Mouse (Mus musculus) MEL (cell line): ENCODE data around the gene Chd9. TPM values are rescaled to one million over a fixed set of nuclear protein-coding genes. Genes with fewer than 3 reads are reported as not detected.
A peak's percentile ranks its signal among the peaks of the same experiment; 100 is the strongest.

Experiments used
- DNase-seq: peaks from one replicate; pipeline ENCODE4 v3.0.0; 2011; ENCODE audit warnings: low read depth, low spot score
- H3K27ac ChIP-seq: 2 replicates; pipeline ENCODE4 v1.5.1; 2012; ENCODE audit warnings: low read depth, mild to moderate bottlenecking, control low read depth, low read length, moderate library complexity; ENCODE audit not compliant: control insufficient read depth
- H3K27me3 ChIP-seq, 2 experiments: fragments of 150-350 bp in 1 of 2; sonication (generic) in 1 of 2; 2 replicates each; pipeline ENCODE4 v1.6.1; 2012; ENCODE audit warnings: low read length in 2 of 2, mild to moderate bottlenecking in 2 of 2, improper control_type of control experiment in 1 of 2, moderate library complexity in 1 of 2; ENCODE audit not compliant: insufficient read depth in 2 of 2, control insufficient read depth in 1 of 2
- H3K36me3 ChIP-seq, 2 experiments: 2 replicates each; pipeline ENCODE4 v1.6.1; 2012 to 2014; ENCODE audit warnings: low read length in 2 of 2, improper control_type of control experiment in 1 of 2, inconsistent platforms in 1 of 2, mild to moderate bottlenecking in 1 of 2; ENCODE audit not compliant: insufficient read depth in 2 of 2, control insufficient read depth in 1 of 2
- H3K4me1 ChIP-seq, 2 experiments: fragments of 150-350 bp in 1 of 2; sonication (generic) in 1 of 2; 2 replicates each; pipeline ENCODE4 v1.6.1; 2012; ENCODE audit warnings: low read length in 2 of 2, improper control_type of control experiment in 1 of 2, mild to moderate bottlenecking in 1 of 2; ENCODE audit not compliant: insufficient read depth in 2 of 2, control insufficient read depth in 1 of 2
- H3K4me3 ChIP-seq, 2 experiments: fragments of 150-350 bp in 1 of 2; sonication (generic) in 1 of 2; 2 replicates each; pipeline ENCODE4 v1.5.1; 2012; ENCODE audit warnings: low read depth in 2 of 2, low read length in 2 of 2, mild to moderate bottlenecking in 2 of 2, moderate library complexity in 2 of 2, control low read depth in 1 of 2, improper control_type of control experiment in 1 of 2; ENCODE audit not compliant: control insufficient read depth in 1 of 2, insufficient read depth in 1 of 2
- H3K79me2 ChIP-seq: 2 replicates; pipeline ENCODE4 v1.6.1; 2012; ENCODE audit warnings: mild to moderate bottlenecking, low read length, moderate library complexity; ENCODE audit not compliant: control insufficient read depth, poor library complexity, insufficient read depth
- H3K9ac ChIP-seq: 2 replicates; pipeline ENCODE4 v1.6.1; 2012; ENCODE audit warnings: low read depth, mild to moderate bottlenecking, control low read depth, low read length, moderate library complexity; ENCODE audit not compliant: control insufficient read depth, poor library complexity, severe bottlenecking
- H3K9me3 ChIP-seq: fragments of 150-350 bp; sonication (generic); replicated peaks from 2 replicates; pipeline ENCODE4 v1.6.1; 2012; ENCODE audit warnings: mild to moderate bottlenecking, low read length, improper control_type of control experiment, moderate library complexity; ENCODE audit not compliant: insufficient read depth
- CHD1 ChIP-seq: IDR thresholded peaks from 2 replicates; pipeline ENCODE4 v1.6.1; 2012; ENCODE audit warnings: low read depth, mild to moderate bottlenecking, inconsistent platforms, low read length, improper control_type of control experiment
- CHD2 ChIP-seq: IDR thresholded peaks from 2 replicates; pipeline ENCODE4 v1.6.1; 2011; ENCODE audit warnings: low read length, improper control_type of control experiment
- CTCF ChIP-seq, 3 experiments: IDR thresholded peaks in 2 of 3; conservative IDR thresholded peaks in 1 of 3; 2 replicates each; pipeline ENCODE4 v1.5.1; 2011 to 2012; ENCODE audit warnings: low read length in 3 of 3, low read depth in 2 of 3, mild to moderate bottlenecking in 2 of 3, improper control_type of control experiment in 1 of 3, inconsistent platforms in 1 of 3, mixed read lengths in 1 of 3, moderate library complexity in 1 of 3; ENCODE audit not compliant: control insufficient read depth in 1 of 3, insufficient read depth in 1 of 3, poor library complexity in 1 of 3, severe bottlenecking in 1 of 3
- ETS1 ChIP-seq: IDR thresholded peaks from 2 replicates; pipeline ENCODE4 v1.6.1; 2012; ENCODE audit warnings: low read depth, mild to moderate bottlenecking, inconsistent platforms, low read length, improper control_type of control experiment, moderate library complexity
- GABPA ChIP-seq: IDR thresholded peaks from 2 replicates; pipeline ENCODE4 v1.6.1; 2012; ENCODE audit warnings: low read depth, mild to moderate bottlenecking, inconsistent platforms, low read length, improper control_type of control experiment, moderate library complexity
- GATA1 ChIP-seq: IDR thresholded peaks from 2 replicates; pipeline ENCODE4 v1.6.1; 2011; ENCODE audit warnings: low read depth, low read length, improper control_type of control experiment
- HCFC1 ChIP-seq: IDR thresholded peaks from 2 replicates; pipeline ENCODE4 v1.6.1; 2012; ENCODE audit warnings: low read depth, mild to moderate bottlenecking, inconsistent platforms, low read length, improper control_type of control experiment, moderate library complexity
- JUND ChIP-seq: IDR thresholded peaks from 2 replicates; pipeline ENCODE4 v1.6.1; 2011; ENCODE audit warnings: low read depth, mild to moderate bottlenecking, improper control_type of control experiment, low read length
- MAX ChIP-seq: IDR thresholded peaks from 2 replicates; pipeline ENCODE4 v1.6.1; 2011; ENCODE audit warnings: low read length, improper control_type of control experiment
- MAZ ChIP-seq: IDR thresholded peaks from 2 replicates; pipeline ENCODE4 v1.6.1; 2012; ENCODE audit warnings: low read depth, mild to moderate bottlenecking, inconsistent platforms, low read length, improper control_type of control experiment
- MYB ChIP-seq: IDR thresholded peaks from 2 replicates; pipeline ENCODE4 v1.6.1; 2011; ENCODE audit warnings: mild to moderate bottlenecking, low read depth, low read length, improper control_type of control experiment
- MYC ChIP-seq: IDR thresholded peaks from 2 replicates; pipeline ENCODE4 v1.6.1; 2011; ENCODE audit warnings: low read depth, mild to moderate bottlenecking, low read length, improper control_type of control experiment, moderate library complexity
- NELFE ChIP-seq: IDR thresholded peaks from 2 replicates; pipeline ENCODE4 v1.6.1; 2011; ENCODE audit warnings: low read depth, low read length, improper control_type of control experiment
- NRF1 ChIP-seq: IDR thresholded peaks from 2 replicates; pipeline ENCODE4 v1.6.1; 2014; ENCODE audit warnings: low read depth, mild to moderate bottlenecking, inconsistent platforms, low read length, improper control_type of control experiment, moderate library complexity; ENCODE audit not compliant: poor library complexity, insufficient read depth, severe bottlenecking
- RAD21 ChIP-seq: IDR thresholded peaks from 2 replicates; pipeline ENCODE4 v1.6.1; 2011; ENCODE audit warnings: mild to moderate bottlenecking, low read depth, low read length, improper control_type of control experiment
- SMC3 ChIP-seq: IDR thresholded peaks from 2 replicates; pipeline ENCODE4 v1.6.1; 2011; ENCODE audit warnings: low read depth, low read length, improper control_type of control experiment
- TCF12 ChIP-seq: IDR thresholded peaks from 2 replicates; pipeline ENCODE4 v1.6.1; 2014; ENCODE audit warnings: low read depth, mild to moderate bottlenecking, inconsistent platforms, low read length, improper control_type of control experiment, moderate library complexity
- USF2 ChIP-seq, 2 experiments: IDR thresholded peaks; 2 replicates each; pipeline ENCODE4 v1.6.1; 2011 to 2012; ENCODE audit warnings: improper control_type of control experiment in 2 of 2, low read length in 2 of 2, borderline replicate concordance in 1 of 2, inconsistent platforms in 1 of 2, low read depth in 1 of 2, mild to moderate bottlenecking in 1 of 2; ENCODE audit not compliant: insufficient read depth in 1 of 2
- ZC3H11A ChIP-seq: IDR thresholded peaks from 2 replicates; pipeline ENCODE4 v1.6.1; 2012; ENCODE audit warnings: low read depth, mild to moderate bottlenecking, inconsistent platforms, low read length, improper control_type of control experiment
- ZKSCAN1 ChIP-seq: IDR thresholded peaks from 2 replicates; pipeline ENCODE4 v1.6.1; 2012; ENCODE audit warnings: low read depth, mild to moderate bottlenecking, inconsistent platforms, low read length, improper control_type of control experiment, moderate library complexity
- ZMIZ1 ChIP-seq: IDR thresholded peaks from 2 replicates; pipeline ENCODE4 v1.6.1; 2012; ENCODE audit warnings: low read depth, mild to moderate bottlenecking, inconsistent platforms, low read length, improper control_type of control experiment, moderate library complexity
- polyA plus RNA-seq, 2 experiments: library from polyadenylated mRNA; stranded (reverse) in 1 of 2; unstranded in 1 of 2; fragments of >175 nt in 1 of 2; fragments of >200 nt in 1 of 2; gene quantifications; 2 replicates each; pipeline versions ENCODE4 v1.2.1 to v1.2.4; 2012; ENCODE audit warnings: low replicate concordance in 2 of 2, low read depth in 1 of 2; ENCODE audit not compliant: insufficient read length in 2 of 2, insufficient read depth in 1 of 2, missing spikeins in 1 of 2
- total RNA-seq: library from RNA; depleted of rRNA; stranded (reverse); fragments of 300-350 nt; gene quantifications from 2 replicates; pipeline ENCODE4 v1.2.3, GENCODE M21; 2012

Chd9 gene
- total and polyA plus RNA-seq, 3 experiments = 5.9 to 87.4 (median 40.3) TPM

- H3K4me3 ChIP-seq = no peak overlapping the region
- no peaks in the 10 kb centered on the region for H3K27me3 ChIP-seq
- H3K79me2 ChIP-seq = no peaks in the 10 kb centered on the region
- H3K9me3 ChIP-seq = no peaks in the 10 kb centered on the region
- peaks cover 10 to 11% of the 10 kb centered on the region in 2 experiments for H3K4me1 ChIP-seq
- H3K27ac ChIP-seq = no peak overlapping the region
- TF ChIP-seq SMC3 = peak; percentile 33
- no peak for TF ChIP-seq NRF1
- TF ChIP-seq RAD21 = peak; percentile 21
- no peak for TF ChIP-seq ZMIZ1
- TF ChIP-seq CTCF (IDR thresholded peaks at IDR 0.05 in 2 of 3, conservative IDR thresholded peaks at IDR 0.05 in 1 of 3; ENCODE audit: control insufficient read depth in 1 of 3, insufficient read depth in 1 of 3, low read depth in 2 of 3, low read length in 3 of 3, poor library complexity in 1 of 3, severe bottlenecking in 1 of 3) = peak; percentile 35 to 68 (median 47)
- no peak overlapping the region for H3K9ac ChIP-seq
- DNase-seq = peak; percentile 75
- H3K36me3 ChIP-seq = peaks cover 0 to 10% of the 10 kb centered on the region in 2 experiments; a peak in 2 of 4 replicates
These were observed 251.5 kb downstream of the Chd9 start for GRCm38 (mm10) chr8:91079678-91080077.

- no peaks in the 10 kb centered on the region for H3K9me3 ChIP-seq
- no peak overlapping the region for H3K9ac ChIP-seq
- peaks cover 0 to 8% of the 10 kb centered on the region in 2 experiments; a peak in 3 of 4 replicates for H3K36me3 ChIP-seq
- no peak for DNase-seq
- H3K27me3 ChIP-seq = no peaks in the 10 kb centered on the region
- H3K27ac ChIP-seq = no peak overlapping the region
- H3K4me1 ChIP-seq = peaks cover 10 to 11% of the 10 kb centered on the region in 2 experiments
- no peak for TF ChIP-seq MAX
- TF ChIP-seq JUND = no peak
- no peak for TF ChIP-seq MYC
- TF ChIP-seq MYB = no peak
- no peak for TF ChIP-seq GATA1
- no peak for TF ChIP-seq GABPA
- TF ChIP-seq ZKSCAN1 = no peak
- no peak for TF ChIP-seq HCFC1
- TF ChIP-seq RAD21 = no peak
- TF ChIP-seq MAZ = no peak
- no peak for TF ChIP-seq TCF12
- TF ChIP-seq ETS1 = no peak
- no peak for TF ChIP-seq CHD1
- TF ChIP-seq USF2 (IDR thresholded peaks at IDR 0.05; ENCODE audit: borderline replicate concordance in 1 of 2, insufficient read depth in 1 of 2, low read depth in 1 of 2, low read length in 2 of 2) = no peak
- no peak for TF ChIP-seq ZC3H11A
- TF ChIP-seq CHD2 = no peak
- no peak for TF ChIP-seq NELFE
- no peak for TF ChIP-seq ZMIZ1
- no peak overlapping the region for H3K4me3 ChIP-seq
- no peaks in the 10 kb centered on the region for H3K79me2 ChIP-seq
These were observed 253.8 kb downstream of the Chd9 start for GRCm38 (mm10) chr8:91081911-91082310.
